Comparison of ENCODE assay signal across 19 mouse cellular contexts in genomic region chr13:111914348-111914913, GRCm38 (mm10).
DNase-seq lines count a peak whose midpoint lies in the region; ATAC-seq and TF ChIP-seq lines count a peak whose summit lies in the region.
"Had no signal": no experiment of that assay in that cellular context is flagged by ENCODE, and none has a peak within 500 bp of the region (broad histone marks: within the 10 kb centered on the region; RNA-seq: fewer than 3 reads in every experiment).

No protein-coding gene starts in this region.

- no peak overlapping the region for H3K4me2 ChIP-seq in liver, embryonic 13.5 days
- no peak overlapping the region for H3K4me2 ChIP-seq in liver, embryonic 12.5 days
- no peak overlapping the region for H3K4me2 ChIP-seq in forebrain, embryonic 14.5 days (ENCODE audit: low read length)
- H3K4me2 ChIP-seq: embryonic facial prominence, embryonic 12.5 days; heart, embryonic 11.5 days; heart, embryonic 15.5 days had no signal

- no peaks in the 10 kb centered on the region for H3K9me3 ChIP-seq in heart, embryonic 10.5 days
- no peaks in the 10 kb centered on the region for H3K9me3 ChIP-seq in liver, embryonic 13.5 days (replicated peaks)
- no peaks in the 10 kb centered on the region for H3K9me3 ChIP-seq in liver, embryonic 12.5 days (replicated peaks)
- no peaks in the 10 kb centered on the region for H3K9me3 ChIP-seq in forebrain, embryonic 14.5 days (replicated peaks; ENCODE audit: control insufficient read depth, low read length)
- H3K9me3 ChIP-seq: embryonic facial prominence, embryonic 12.5 days; heart, embryonic 15.5 days had no signal

- DNase-seq in heart, embryonic 10.5 days (ENCODE audit: low spot score), result peak; percentile 13
- DNase-seq in heart, adult 18-20 months, result no peak
- no peak for DNase-seq in liver, embryonic 13.5 days
- peak; percentile 73 for DNase-seq in brain, embryonic 14.5 days (ENCODE audit: low read depth)
- DNase-seq in forebrain, embryonic 14.5 days (ENCODE audit: low spot score), result peak; percentile 47
- no peak for DNase-seq in retina, embryonic 14.5 days (ENCODE audit: low spot score)
- DNase-seq in ovary, postnatal 36 days (ENCODE audit: low spot score), result no peak
- DNase-seq: adrenal gland, adult 2 months; adrenal gland, postnatal 25 days; cerebellum, adult 2 months; cerebellum, postnatal 10 days; gastrocnemius, postnatal 36 days; heart, adult 11 months; heart, postnatal 14 days had no signal

- H3K36me3 ChIP-seq in heart, embryonic 10.5 days, result no peaks in the 10 kb centered on the region
- H3K36me3 ChIP-seq in liver, embryonic 13.5 days, result no peaks in the 10 kb centered on the region
- no peaks in the 10 kb centered on the region for H3K36me3 ChIP-seq in liver, embryonic 12.5 days
- H3K36me3 ChIP-seq in forebrain, embryonic 14.5 days (ENCODE audit: control insufficient read depth, insufficient read depth, low read length), result no peaks in the 10 kb centered on the region
- H3K36me3 ChIP-seq: embryonic facial prominence, embryonic 12.5 days; heart, embryonic 15.5 days had no signal

- H3K27me3 ChIP-seq in heart, embryonic 10.5 days (ENCODE audit: insufficient read depth, poor library complexity, severe bottlenecking), result no peaks in the 10 kb centered on the region
- H3K27me3 ChIP-seq in liver, embryonic 13.5 days, result no peaks in the 10 kb centered on the region
- 0 out of 2 replicates have a peak, but pooled peaks cover 7% of the 10 kb centered on the region for H3K27me3 ChIP-seq in liver, embryonic 12.5 days (replicated peaks)
- no peaks in the 10 kb centered on the region for H3K27me3 ChIP-seq in forebrain, embryonic 14.5 days (replicated peaks; ENCODE audit: control insufficient read depth, insufficient read depth, low read length)
- H3K27me3 ChIP-seq: embryonic facial prominence, embryonic 12.5 days; heart, embryonic 15.5 days had no signal

- 61% methylated on average over 5 of the region's 5 CpGs for WGBS in heart, embryonic 10.5 days
- 62% methylated on average over 5 of the region's 5 CpGs for WGBS in liver, embryonic 13.5 days (ENCODE audit: insufficient replicate concordance)
- WGBS in liver, embryonic 12.5 days (ENCODE audit: insufficient replicate concordance), result 61% methylated on average over 5 of the region's 5 CpGs
- 45% methylated on average over 5 of the region's 5 CpGs for WGBS in forebrain, embryonic 14.5 days

- H3K4me1 ChIP-seq in heart, embryonic 10.5 days, result no peaks in the 10 kb centered on the region
- H3K4me1 ChIP-seq in liver, embryonic 13.5 days (replicated peaks), result peaks cover 27% of the 10 kb centered on the region
- peaks cover 28% of the 10 kb centered on the region for H3K4me1 ChIP-seq in liver, embryonic 12.5 days
- no peaks in the 10 kb centered on the region for H3K4me1 ChIP-seq in forebrain, embryonic 14.5 days (ENCODE audit: control insufficient read depth, insufficient read depth, low read length)
- H3K4me1 ChIP-seq: embryonic facial prominence, embryonic 12.5 days; heart, embryonic 15.5 days had no signal

- no peak for ATAC-seq in liver, embryonic 13.5 days (ENCODE audit: low read depth)
- no peak for ATAC-seq in liver, embryonic 12.5 days
- ATAC-seq in forebrain, embryonic 14.5 days, result peak; percentile 54; the same call in 1 of the 2 replicates
- ATAC-seq: hindbrain, embryonic 16.5 days had no signal

- TF ChIP-seq CTCF in brain, embryonic 14.5 days (IDR thresholded peaks at IDR 0.05; ENCODE audit: borderline replicate concordance, extremely low read depth, insufficient read depth, insufficient read length), result no peak

- no peak for TF ChIP-seq POLR2A in brain, embryonic 14.5 days (IDR thresholded peaks at IDR 0.05; ENCODE audit: borderline replicate concordance, extremely low read depth, insufficient read depth, insufficient read length, poor library complexity, severe bottlenecking)

- no peak overlapping the region for H3K9ac ChIP-seq in liver, embryonic 13.5 days
- H3K9ac ChIP-seq in liver, embryonic 12.5 days, result no peak overlapping the region
- H3K9ac ChIP-seq in forebrain, embryonic 14.5 days (ENCODE audit: low read length), result no peak overlapping the region
- H3K9ac ChIP-seq: embryonic facial prominence, embryonic 12.5 days; heart, embryonic 15.5 days had no signal

- no peak overlapping the region for H3K27ac ChIP-seq in heart, embryonic 10.5 days
- peak overlapping the region; percentile 2; the same call in 1 of the 2 replicates for H3K27ac ChIP-seq in liver, embryonic 13.5 days
- H3K27ac ChIP-seq in liver, embryonic 12.5 days, result no peak overlapping the region
- no peak overlapping the region for H3K27ac ChIP-seq in forebrain, embryonic 14.5 days (ENCODE audit: low read depth, low read length)
- H3K27ac ChIP-seq: embryonic facial prominence, embryonic 12.5 days; heart, embryonic 15.5 days had no signal

- no peak overlapping the region for H3K4me3 ChIP-seq in heart, embryonic 10.5 days
- no peak overlapping the region for H3K4me3 ChIP-seq in liver, embryonic 13.5 days (replicated peaks)
- H3K4me3 ChIP-seq in liver, embryonic 12.5 days, result no peak overlapping the region
- H3K4me3 ChIP-seq in forebrain, embryonic 14.5 days (ENCODE audit: low read depth, low read length), result no peak overlapping the region
- H3K4me3 ChIP-seq: embryonic facial prominence, embryonic 12.5 days; heart, embryonic 15.5 days had no signal

Comparison
In these comparisons a context has a peak if more than half of its experiments do, and no peak if none do; other contexts are left out.
1. DNase-seq: peak in heart, embryonic 10.5 days (single experiment), brain, embryonic 14.5 days (single experiment) and forebrain, embryonic 14.5 days (single experiment); none in heart, adult 18-20 months (0 of 2), liver, embryonic 13.5 days (single experiment), retina, embryonic 14.5 days (single experiment) and ovary, postnatal 36 days (single experiment).